ENCODE assay signal across 15 mouse cellular contexts in genomic region chr14:27238600-27239118, GRCm38 (mm10).
A peak's percentile ranks its signal among the peaks of the same experiment; 100 is the strongest.
DNase-seq lines count a peak whose midpoint lies in the region; ATAC-seq and TF ChIP-seq lines count a peak whose summit lies in the region.
"Had no signal": no experiment of that assay in that cellular context is flagged by ENCODE, and none has a peak within 500 bp of the region (broad histone marks: within the 10 kb centered on the region; RNA-seq: fewer than 3 reads in every experiment).

No protein-coding gene starts in this region.

- H3K27me3 ChIP-seq in heart, embryonic 14.5 days (ENCODE audit: control insufficient read depth, insufficient read depth, low read length) = no peaks in the 10 kb centered on the region
- no peaks in the 10 kb centered on the region for H3K27me3 ChIP-seq in lung, postnatal 0 days (replicated peaks; ENCODE audit: insufficient read depth, low read length)
- H3K27me3 ChIP-seq: embryonic facial prominence, embryonic 13.5 days; forebrain, embryonic 12.5 days; hindbrain, embryonic 15.5 days; liver, embryonic 12.5 days had no signal

- 72% methylated on average over 8 of the region's 8 CpGs for WGBS in heart, embryonic 14.5 days
- 50% methylated on average over 8 of the region's 8 CpGs for WGBS in lung, postnatal 0 days
- WGBS in macrophage (ENCODE audit: missing documents) = 78% methylated on average over 7 of the region's 8 CpGs

- H3K4me3 ChIP-seq in heart, embryonic 14.5 days (ENCODE audit: control insufficient read depth in 1 of 2, insufficient read depth in 1 of 2, low read depth in 1 of 2, low read length in 2 of 2) = peak overlapping the region; percentile 5 to 28; a peak in 2 of 4 replicates
- H3K4me3 ChIP-seq in lung, postnatal 0 days (ENCODE audit: low read depth, low read length) = peak overlapping the region; percentile 33
- peak overlapping the region; percentile 29; the same call in 1 of the 2 replicates for H3K4me3 ChIP-seq in macrophage (ENCODE audit: inconsistent target)
- H3K4me3 ChIP-seq: embryonic facial prominence, embryonic 13.5 days; forebrain, embryonic 12.5 days; hindbrain, embryonic 15.5 days; midbrain, embryonic 10.5 days had no signal

- 0 out of 4 replicates have a peak overlapping the region, but pooled peaks of 1 of the 2 experiments have one; percentile 19 for H3K27ac ChIP-seq in heart, embryonic 14.5 days (replicated peaks in 1 of 2; ENCODE audit: control insufficient read depth in 1 of 2, insufficient read depth in 1 of 2, low read depth in 2 of 2, low read length in 2 of 2)
- H3K27ac ChIP-seq in lung, postnatal 0 days (ENCODE audit: low read length) = peak overlapping the region; percentile 43
- H3K27ac ChIP-seq in macrophage = no peak overlapping the region
- H3K27ac ChIP-seq: embryonic facial prominence, embryonic 13.5 days; forebrain, embryonic 12.5 days; hindbrain, embryonic 15.5 days; liver, embryonic 12.5 days; midbrain, embryonic 10.5 days had no signal

- H3K79me2 ChIP-seq in macrophage (ENCODE audit: inconsistent target) = no peaks in the 10 kb centered on the region

- peak overlapping the region; percentile 60 for H3K4me2 ChIP-seq in heart, embryonic 14.5 days (ENCODE audit: low read length)
- H3K4me2 ChIP-seq in lung, postnatal 0 days (replicated peaks; ENCODE audit: low read depth, low read length) = peak overlapping the region; percentile 49
- H3K4me2 ChIP-seq: forebrain, embryonic 12.5 days; hindbrain, embryonic 15.5 days had no signal

- no peaks in the 10 kb centered on the region for H3K9me3 ChIP-seq in heart, embryonic 14.5 days (ENCODE audit: control insufficient read depth, low read length)
- H3K9me3 ChIP-seq in lung, postnatal 0 days (ENCODE audit: low read length) = no peaks in the 10 kb centered on the region
- H3K9me3 ChIP-seq: embryonic facial prominence, embryonic 13.5 days; forebrain, embryonic 12.5 days; hindbrain, embryonic 15.5 days; liver, embryonic 12.5 days; midbrain, embryonic 10.5 days had no signal

- TF ChIP-seq CTCF in lung, postnatal 0 days (IDR thresholded peaks at IDR 0.05) = no peak

- peaks cover 23% of the 10 kb centered on the region in 2 experiments for H3K4me1 ChIP-seq in heart, embryonic 14.5 days (ENCODE audit: control insufficient read depth in 2 of 2, insufficient read depth in 2 of 2, low read length in 2 of 2)
- H3K4me1 ChIP-seq in lung, postnatal 0 days (ENCODE audit: insufficient read depth, low read depth, low read length) = peaks cover 5% of the 10 kb centered on the region; the same call in 1 of the 2 replicates
- H3K4me1 ChIP-seq: forebrain, embryonic 12.5 days; hindbrain, embryonic 15.5 days had no signal

- peak overlapping the region; percentile 54; the same call in 1 of the 2 replicates for H3K9ac ChIP-seq in heart, embryonic 14.5 days (ENCODE audit: low read length)
- 0 out of 2 replicates have a peak overlapping the region, but pooled peaks have one; percentile 20 for H3K9ac ChIP-seq in lung, postnatal 0 days (replicated peaks; ENCODE audit: low read depth)
- H3K9ac ChIP-seq: embryonic facial prominence, embryonic 13.5 days; forebrain, embryonic 12.5 days; hindbrain, embryonic 15.5 days; liver, embryonic 12.5 days had no signal

- no peak for TF ChIP-seq EP300 in lung, postnatal 0 days (IDR thresholded peaks at IDR 0.05)

- no peaks in the 10 kb centered on the region for H3K36me3 ChIP-seq in heart, embryonic 14.5 days (ENCODE audit: control insufficient read depth, insufficient read depth, low read length)
- no peaks in the 10 kb centered on the region for H3K36me3 ChIP-seq in lung, postnatal 0 days (ENCODE audit: insufficient read depth, low read length)
- H3K36me3 ChIP-seq in macrophage (ENCODE audit: inconsistent target) = no peaks in the 10 kb centered on the region
- H3K36me3 ChIP-seq: embryonic facial prominence, embryonic 13.5 days; forebrain, embryonic 12.5 days; hindbrain, embryonic 15.5 days; liver, embryonic 12.5 days; midbrain, embryonic 10.5 days had no signal

- DNase-seq in cerebellum, adult 18-20 months = peak; percentile 40 to 52
- no peak for DNase-seq in cerebellum, adult 9-11 months
- no peak for DNase-seq in heart, adult 9 months (ENCODE audit: low spot score in 2 of 2)
- DNase-seq in lung, postnatal 0 days (ENCODE audit: low spot score) = no peak
- DNase-seq in lung, postnatal 10 days = no peak
- no peak for DNase-seq in embryo, embryonic 11 days
- DNase-seq: gastrocnemius, postnatal 14 days; retina, postnatal 1 day had no signal

- ATAC-seq in heart, embryonic 14.5 days (ENCODE audit: insufficient number of reproducible peaks, insufficient read depth, low FRiP score, low read depth) = no peak
- ATAC-seq in lung, postnatal 0 days = no peak
- ATAC-seq: liver, embryonic 12.5 days had no signal

Comparison
In these comparisons a context has a peak if more than half of its experiments do, and no peak if none do; other contexts are left out.
1. DNase-seq: peak in cerebellum, adult 18-20 months (2 of 2); none in cerebellum, adult 9-11 months (single experiment), heart, adult 9 months (0 of 2), lung, postnatal 0 days (single experiment), lung, postnatal 10 days (single experiment) and embryo, embryonic 11 days (single experiment).
2. Peak in every context shown above with its lines, with median percentiles within 50 percentile points of each other: H3K4me3 ChIP-seq.